Mouse (Mus musculus): ENCODE data around the gene Slc36a1. TPM values are rescaled to one million over a fixed set of nuclear protein-coding genes. Genes with fewer than 3 reads are reported as not detected.

The Slc36a1 gene
- 2.7 and 6.4 TPM in 2 replicates for total RNA-seq (2017)

- ATAC-seq (replicated peaks in 1 of 2; ENCODE audit: insufficient read depth in 1 of 2, low FRiP score in 2 of 2, low TSS enrichment in 1 of 2, low read depth in 1 of 2, poor library complexity in 2 of 2, severe bottlenecking in 2 of 2), result peak; percentile 80 to 92
Measured at GRCm38 (mm10) chr11:55204159-55204596, at the start of gene Slc36a1. Gene Slc36a1 (plus strand): TSS chr11:55204350.

- ATAC-seq (replicated peaks in 1 of 2; ENCODE audit: insufficient read depth in 1 of 2, low FRiP score in 2 of 2, low TSS enrichment in 1 of 2, low read depth in 1 of 2, poor library complexity in 2 of 2, severe bottlenecking in 2 of 2), result no peak
Measured at GRCm38 (mm10) chr11:55154398-55155069, 49.6 kb upstream of the Slc36a1 start.

- ATAC-seq (replicated peaks in 1 of 2; ENCODE audit: insufficient read depth in 1 of 2, low FRiP score in 2 of 2, low TSS enrichment in 1 of 2, low read depth in 1 of 2, poor library complexity in 2 of 2, severe bottlenecking in 2 of 2), result peak; percentile 94
Measured at GRCm38 (mm10) chr11:55155070-55155421, 49.1 kb upstream of the Slc36a1 start.

- peak; percentile 57 to 66 for ATAC-seq (replicated peaks in 1 of 2; ENCODE audit: insufficient read depth in 1 of 2, low FRiP score in 2 of 2, low TSS enrichment in 1 of 2, low read depth in 1 of 2, poor library complexity in 2 of 2, severe bottlenecking in 2 of 2)
Measured at GRCm38 (mm10) chr11:55158785-55159359, 45.3 kb upstream of the Slc36a1 start.

GRCm38 (mm10) chr11:55162670-55163069 is 41.5 kb upstream of the Slc36a1 start:
- peak; percentile 38 to 46; a peak in 2 of 4 replicates for ATAC-seq (replicated peaks in 1 of 2; ENCODE audit: insufficient read depth in 1 of 2, low FRiP score in 2 of 2, low TSS enrichment in 1 of 2, low read depth in 1 of 2, poor library complexity in 2 of 2, severe bottlenecking in 2 of 2)

- ATAC-seq (replicated peaks in 1 of 2; ENCODE audit: insufficient read depth in 1 of 2, low FRiP score in 2 of 2, low TSS enrichment in 1 of 2, low read depth in 1 of 2, poor library complexity in 2 of 2, severe bottlenecking in 2 of 2), result peak; percentile 48 to 61; a peak in 3 of 4 replicates
Measured at GRCm38 (mm10) chr11:55164723-55165122, 39.4 kb upstream of the Slc36a1 start.

- ATAC-seq (replicated peaks in 1 of 2; ENCODE audit: insufficient read depth in 1 of 2, low FRiP score in 2 of 2, low TSS enrichment in 1 of 2, low read depth in 1 of 2, poor library complexity in 2 of 2, severe bottlenecking in 2 of 2), result peak in 1 of 2 experiments; percentile 68; a peak in 3 of 4 replicates
Measured at GRCm38 (mm10) chr11:55165748-55166147, 38.4 kb upstream of the Slc36a1 start.

- ATAC-seq (replicated peaks in 1 of 2; ENCODE audit: insufficient read depth in 1 of 2, low FRiP score in 2 of 2, low TSS enrichment in 1 of 2, low read depth in 1 of 2, poor library complexity in 2 of 2, severe bottlenecking in 2 of 2), result no peak
Measured at GRCm38 (mm10) chr11:55168504-55168903, 35.6 kb upstream of the Slc36a1 start.

- no peak for ATAC-seq (replicated peaks in 1 of 2; ENCODE audit: insufficient read depth in 1 of 2, low FRiP score in 2 of 2, low TSS enrichment in 1 of 2, low read depth in 1 of 2, poor library complexity in 2 of 2, severe bottlenecking in 2 of 2)
Measured at GRCm38 (mm10) chr11:55168914-55169313, 35.2 kb upstream of the Slc36a1 start.

GRCm38 (mm10) chr11:55170501-55170900 is 33.6 kb upstream of the Slc36a1 start:
- no peak for ATAC-seq (replicated peaks in 1 of 2; ENCODE audit: insufficient read depth in 1 of 2, low FRiP score in 2 of 2, low TSS enrichment in 1 of 2, low read depth in 1 of 2, poor library complexity in 2 of 2, severe bottlenecking in 2 of 2)

GRCm38 (mm10) chr11:55178830-55179229 is 25.3 kb upstream of the Slc36a1 start:
- no peak for ATAC-seq (replicated peaks in 1 of 2; ENCODE audit: insufficient read depth in 1 of 2, low FRiP score in 2 of 2, low TSS enrichment in 1 of 2, low read depth in 1 of 2, poor library complexity in 2 of 2, severe bottlenecking in 2 of 2)

GRCm38 (mm10) chr11:55179856-55180255 is 24.3 kb upstream of the Slc36a1 start:
- no peak for ATAC-seq (replicated peaks in 1 of 2; ENCODE audit: insufficient read depth in 1 of 2, low FRiP score in 2 of 2, low TSS enrichment in 1 of 2, low read depth in 1 of 2, poor library complexity in 2 of 2, severe bottlenecking in 2 of 2)

- no peak for ATAC-seq (replicated peaks in 1 of 2; ENCODE audit: insufficient read depth in 1 of 2, low FRiP score in 2 of 2, low TSS enrichment in 1 of 2, low read depth in 1 of 2, poor library complexity in 2 of 2, severe bottlenecking in 2 of 2)
Measured at GRCm38 (mm10) chr11:55183124-55183523, 21.0 kb upstream of the Slc36a1 start.

GRCm38 (mm10) chr11:55184246-55184645 is 19.9 kb upstream of the Slc36a1 start:
- ATAC-seq (replicated peaks in 1 of 2; ENCODE audit: insufficient read depth in 1 of 2, low FRiP score in 2 of 2, low TSS enrichment in 1 of 2, low read depth in 1 of 2, poor library complexity in 2 of 2, severe bottlenecking in 2 of 2), result no peak

- ATAC-seq (replicated peaks in 1 of 2; ENCODE audit: insufficient read depth in 1 of 2, low FRiP score in 2 of 2, low TSS enrichment in 1 of 2, low read depth in 1 of 2, poor library complexity in 2 of 2, severe bottlenecking in 2 of 2), result no peak
Measured at GRCm38 (mm10) chr11:55184733-55185291, 19.3 kb upstream of the Slc36a1 start, which contains the start of gene Slc36a2. Gene Slc36a2 (minus strand): TSS chr11:55185077.

GRCm38 (mm10) chr11:55187292-55187691 is 16.9 kb upstream of the Slc36a1 start:
- no peak for ATAC-seq (replicated peaks in 1 of 2; ENCODE audit: insufficient read depth in 1 of 2, low FRiP score in 2 of 2, low TSS enrichment in 1 of 2, low read depth in 1 of 2, poor library complexity in 2 of 2, severe bottlenecking in 2 of 2)

- no peak for ATAC-seq (replicated peaks in 1 of 2; ENCODE audit: insufficient read depth in 1 of 2, low FRiP score in 2 of 2, low TSS enrichment in 1 of 2, low read depth in 1 of 2, poor library complexity in 2 of 2, severe bottlenecking in 2 of 2)
Measured at GRCm38 (mm10) chr11:55187777-55188176, 16.4 kb upstream of the Slc36a1 start.

GRCm38 (mm10) chr11:55190216-55190615 is 13.9 kb upstream of the Slc36a1 start:
- no peak for ATAC-seq (replicated peaks in 1 of 2; ENCODE audit: insufficient read depth in 1 of 2, low FRiP score in 2 of 2, low TSS enrichment in 1 of 2, low read depth in 1 of 2, poor library complexity in 2 of 2, severe bottlenecking in 2 of 2)
